Mouse (Mus musculus) heart, adult 2 months (tissue): Measurements from ENCODE around the gene Pnmal1.

Experiments used
- CTCF ChIP-seq: fragments of 200-600 bp; IDR thresholded peaks from 2 replicates; pipeline ENCODE4 v1.8.1; 2022; ENCODE audit warnings: antibody characterized with exemption, mild to moderate bottlenecking, moderate library complexity
- POLR2A ChIP-seq: fragments of 200-500 bp; IDR thresholded peaks from 2 replicates; pipeline ENCODE4 v1.6.1; 2011; ENCODE audit warnings: mild to moderate bottlenecking, low read depth, low read length, control low read depth; ENCODE audit not compliant: insufficient read depth

- TF ChIP-seq CTCF, result no peak
- TF ChIP-seq POLR2A, result no peak
Measured at GRCm38 (mm10) chr7:16914453-16915343, 44.8 kb upstream of the Pnmal1 start.
